Mouse (Mus musculus) hindbrain, embryonic 14.5 days (tissue): ENCODE results near the gene Grik1. TPM values are rescaled to one million over a fixed set of nuclear protein-coding genes. Genes with fewer than 3 reads are reported as not detected.

ENCODE experiments used
- ATAC-seq: fragments of 200-750 bp; cut with Nextera tagmentation; 2 replicates; pipeline ENCODE4 v1.8.0; 2017; ENCODE audit warnings: moderate number of reproducible peaks, mild to moderate bottlenecking, moderate TSS enrichment, moderate library complexity; ENCODE audit not compliant: low FRiP score
- DNase-seq: peaks from one replicate; pipeline ENCODE4 v3.0.0-alpha.2; 2015; ENCODE audit warnings: low spot score
- H3K27ac ChIP-seq: fragments of 300-500 bp; sonication (generic); 2 replicates; pipeline ENCODE4 v1.5.1; 2014; ENCODE audit warnings: mild to moderate bottlenecking, moderate library complexity
- H3K27me3 ChIP-seq: fragments of 300-500 bp; sonication (generic); 2 replicates; pipeline ENCODE4 v1.6.1; 2014; ENCODE audit warnings: mild to moderate bottlenecking, low read length, mixed read lengths; ENCODE audit not compliant: control insufficient read depth, insufficient read depth
- H3K36me3 ChIP-seq: fragments of 300-500 bp; sonication (generic); replicated peaks from 2 replicates; pipeline ENCODE4 v1.6.1; 2014; ENCODE audit not compliant: control insufficient read depth, insufficient read depth
- H3K4me1 ChIP-seq: fragments of 300-500 bp; sonication (generic); replicated peaks from 2 replicates; pipeline ENCODE4 v1.6.1; 2014; ENCODE audit warnings: antibody characterized with exemption, low read length, mixed read lengths; ENCODE audit not compliant: control insufficient read depth, insufficient read depth
- H3K4me2 ChIP-seq: fragments of 300-500 bp; sonication (generic); replicated peaks from 2 replicates; pipeline ENCODE4 v1.6.1; 2014; ENCODE audit warnings: mild to moderate bottlenecking, moderate library complexity
- H3K4me3 ChIP-seq: fragments of 300-500 bp; sonication (generic); replicated peaks from 2 replicates; pipeline ENCODE4 v1.5.1; 2014; ENCODE audit warnings: mild to moderate bottlenecking, low read length
- H3K9ac ChIP-seq: fragments of 300-500 bp; sonication (generic); 2 replicates; pipeline ENCODE4 v1.6.1; 2014
- H3K9me3 ChIP-seq: fragments of 300-500 bp; sonication (generic); 2 replicates; pipeline ENCODE4 v1.6.1; 2016; ENCODE audit warnings: low read length; ENCODE audit not compliant: control insufficient read depth
- WGBS: fragments of 180-500 bp; shearing (Covaris S2); extraction: QIAGEN DNeasy Blood & Tissue Kit; methylation state at CpG from one replicate; pipeline ENCODE4 v1.1.7; 2014; 5-methylcytosine and 5-hydroxymethylcytosine counted together
- polyA plus RNA-seq: library from polyadenylated mRNA; unstranded; fragments of >200 nt; fragmentation: Nextera tagmentation; extraction: Ambion mirVana; gene quantifications from 2 replicates; pipeline ENCODE4 v1.2.1, GENCODE M21; 2014

Gene Grik1
- polyA plus RNA-seq, 1 experiment from 2014 or later = 32.3 TPM

DNA sequence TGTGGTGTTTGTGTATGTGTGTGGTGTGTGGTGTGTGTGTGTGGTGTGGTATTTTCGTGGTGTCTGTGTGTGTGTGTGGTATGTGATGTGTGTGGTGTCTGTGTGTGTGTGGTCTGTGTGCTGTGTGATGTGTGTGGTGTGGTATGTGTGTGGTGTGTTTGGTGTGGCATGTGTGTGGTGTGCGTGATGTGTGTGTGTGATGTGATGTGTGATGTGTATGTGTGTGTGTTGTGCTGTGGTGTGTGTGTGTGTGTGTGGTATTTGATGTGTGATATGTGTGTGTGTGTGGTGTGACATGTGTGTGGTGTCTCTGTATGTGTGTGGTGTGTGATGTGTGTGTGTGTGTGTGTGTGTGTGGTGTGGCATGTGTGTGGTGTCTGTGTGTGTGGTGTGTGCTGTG, 388.9 kb downstream of the Grik1 start:
- ATAC-seq = 0 out of 2 replicates have a peak, but pooled peaks have one; percentile 8
- WGBS = 98% methylated on average over 2 of the region's 2 CpGs
- no peak overlapping the region for H3K27ac ChIP-seq

DNA sequence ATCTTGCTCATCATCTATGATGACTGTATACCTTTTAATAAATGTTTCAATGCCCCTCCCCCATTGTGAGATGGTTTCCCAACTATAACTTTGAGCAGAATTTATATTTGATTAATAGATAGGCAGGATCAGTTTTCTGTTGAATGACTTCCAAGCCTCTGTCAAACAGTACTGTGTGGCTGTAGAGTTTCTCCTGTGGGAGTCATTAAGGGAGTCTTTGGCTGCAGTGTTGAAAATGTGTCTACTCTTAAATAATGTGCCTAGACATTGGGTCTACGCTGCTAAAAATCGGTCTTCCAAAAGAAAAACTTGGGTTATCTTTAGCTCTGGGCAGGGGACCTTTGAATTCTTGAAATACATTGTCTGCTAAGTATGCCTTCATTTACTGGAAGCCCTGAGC, 414.1 kb downstream of the Grik1 start:
- Histone ChIP-seq H3K9me3 (no peaks in the 10 kb centered on the region), H3K4me3 (no peak overlapping the region), H3K27me3 (no peaks in the 10 kb centered on the region), H3K9ac (no peak overlapping the region), H3K36me3 (no peaks in the 10 kb centered on the region), H3K4me2 (no peak overlapping the region), H3K4me1 (no peaks in the 10 kb centered on the region), H3K27ac (no peak overlapping the region)
- 93% methylated on average over 2 of the region's 2 CpGs for WGBS
- ATAC-seq (no peak), DNase-seq (no peak)

More for the DNA sequence above, 388.9 kb downstream of the Grik1 start:
- no peaks in the 10 kb centered on the region for H3K9me3 ChIP-seq
- no peaks in the 10 kb centered on the region for H3K27me3 ChIP-seq
- no peaks in the 10 kb centered on the region for H3K4me1 ChIP-seq
- no peaks in the 10 kb centered on the region for H3K36me3 ChIP-seq
- H3K4me3 ChIP-seq = no peak overlapping the region
- H3K4me2 ChIP-seq = no peak overlapping the region
- DNase-seq = no peak
- no peak overlapping the region for H3K9ac ChIP-seq

DNA sequence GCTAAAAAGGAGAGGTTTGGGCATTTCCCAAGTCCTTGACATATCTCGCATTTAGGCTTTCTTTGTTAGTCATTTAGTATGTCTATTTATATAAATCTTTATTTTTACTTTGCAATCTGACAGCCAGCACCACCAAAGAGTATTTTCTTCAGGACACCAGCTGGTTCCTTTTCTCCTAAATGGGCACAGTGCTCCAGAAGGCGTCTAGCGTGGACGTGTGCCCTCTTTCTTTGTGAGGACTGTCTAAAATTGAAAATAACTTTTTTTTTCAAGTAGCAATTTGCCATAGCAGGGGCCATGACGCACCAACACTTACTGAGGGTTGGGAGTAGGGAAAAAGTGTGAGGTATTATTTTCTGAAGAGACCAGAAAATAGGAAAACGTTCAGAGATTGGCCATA, 425.5 kb downstream of the Grik1 start:
- Histone ChIP-seq H3K4me3 (no peak overlapping the region), H3K9me3 (no peaks in the 10 kb centered on the region), H3K9ac (no peak overlapping the region), H3K27me3 (no peaks in the 10 kb centered on the region), H3K4me2 (no peak overlapping the region), H3K4me1 (no peaks in the 10 kb centered on the region), H3K36me3 (no peaks in the 10 kb centered on the region), H3K27ac (no peak overlapping the region)
- DNase-seq (no peak), ATAC-seq (no peak)
- 92% methylated on average over 6 of the region's 6 CpGs for whole genome bisulfite sequencing

DNA sequence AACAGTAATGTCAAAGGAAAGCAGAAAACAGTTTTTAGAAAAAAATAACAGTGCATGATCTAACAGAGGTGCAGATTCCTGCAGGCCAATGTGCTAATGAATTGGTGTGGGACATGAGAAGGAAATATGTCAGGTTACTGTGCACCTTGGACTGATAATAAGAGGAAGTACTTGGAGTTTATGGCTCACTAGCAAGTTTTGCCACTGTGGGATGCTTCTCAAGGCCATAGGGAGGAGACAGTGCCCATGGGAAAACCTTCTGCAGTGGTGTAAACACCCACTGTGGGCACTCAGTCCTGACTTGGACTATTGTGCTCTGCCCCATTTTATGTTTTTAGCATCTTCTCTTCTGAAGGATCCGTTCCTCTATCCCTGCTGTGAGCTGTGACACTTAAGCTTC, 428.3 kb downstream of the Grik1 start:
- 19% methylated on average over 1 of the region's 1 CpGs for WGBS
- Histone ChIP-seq H3K27me3 (no peaks in the 10 kb centered on the region), H3K9me3 (no peaks in the 10 kb centered on the region), H3K9ac (no peak overlapping the region), H3K4me1 (no peaks in the 10 kb centered on the region), H3K27ac (no peak overlapping the region), H3K4me2 (no peak overlapping the region), H3K36me3 (no peaks in the 10 kb centered on the region), H3K4me3 (no peak overlapping the region)
- DNase-seq (no peak), ATAC-seq (no peak)

DNA sequence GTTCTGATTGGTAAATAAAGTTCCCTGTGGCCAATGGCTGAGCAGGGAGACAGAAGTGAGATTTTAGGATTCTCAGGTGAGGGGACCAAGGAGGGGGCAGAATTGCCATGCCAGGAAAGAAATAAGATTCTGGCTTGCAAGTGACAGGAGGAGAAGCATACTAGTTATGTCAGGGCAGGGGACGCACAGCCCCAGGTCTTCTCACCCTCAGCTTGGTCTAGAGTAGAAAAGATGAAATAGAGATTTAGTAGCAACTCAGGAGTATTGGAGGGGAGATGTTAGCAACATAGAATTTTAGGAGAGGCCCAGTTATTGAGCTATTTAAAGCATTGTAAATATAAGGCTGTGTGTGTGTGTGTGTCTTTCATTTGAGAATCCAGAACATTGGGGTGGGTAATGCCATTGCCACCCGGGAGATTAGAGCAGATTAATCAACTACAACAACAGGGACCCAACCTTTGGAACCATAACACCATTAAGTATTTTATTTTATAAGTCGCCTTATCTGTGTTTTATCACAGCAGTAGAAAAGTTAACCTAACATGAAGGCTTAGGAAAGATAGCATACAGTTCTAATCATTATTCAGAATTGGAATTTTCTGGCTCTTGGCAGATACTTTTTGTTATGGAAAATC, 436.5 kb downstream of the Grik1 start:
- no peaks in the 10 kb centered on the region for H3K4me1 ChIP-seq
- H3K27ac ChIP-seq = no peak overlapping the region
- H3K4me2 ChIP-seq = no peak overlapping the region
- H3K36me3 ChIP-seq = no peaks in the 10 kb centered on the region
- 89% methylated on average over 3 of the region's 3 CpGs for WGBS
- no peak overlapping the region for H3K4me3 ChIP-seq
- peaks cover 3% of the 10 kb centered on the region; the same call in 1 of the 2 replicates for H3K9me3 ChIP-seq
- H3K9ac ChIP-seq = no peak overlapping the region
- DNase-seq (no peak), ATAC-seq (no peak)
- H3K27me3 ChIP-seq = no peaks in the 10 kb centered on the region

DNA sequence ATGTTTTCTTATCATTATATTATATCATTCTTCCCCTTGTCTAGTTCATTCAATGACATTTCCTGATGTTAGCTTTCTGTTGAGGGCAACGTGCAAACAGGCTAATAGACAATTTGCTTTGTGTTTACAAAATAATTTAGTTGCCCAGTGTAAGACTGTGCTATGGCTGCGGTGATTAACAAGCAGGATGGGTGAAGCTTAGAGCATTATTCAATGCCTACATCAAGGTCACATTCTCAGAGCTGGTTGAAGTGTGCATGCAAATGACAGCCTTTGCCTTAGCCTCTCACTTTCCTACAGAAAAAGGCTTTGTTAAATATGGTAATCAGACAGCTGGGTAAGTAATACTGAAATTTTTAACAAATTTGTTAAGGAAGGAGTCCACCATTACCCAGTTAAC, 438.5 kb downstream of the Grik1 start:
- DNase-seq = no peak
- H3K9me3 ChIP-seq = peaks cover 8% of the 10 kb centered on the region; the same call in 1 of the 2 replicates
- H3K36me3 ChIP-seq = no peaks in the 10 kb centered on the region
- H3K4me2 ChIP-seq = no peak overlapping the region
- no peak for ATAC-seq
- no peaks in the 10 kb centered on the region for H3K27me3 ChIP-seq
- no peak overlapping the region for H3K9ac ChIP-seq
- no peak overlapping the region for H3K27ac ChIP-seq
- H3K4me3 ChIP-seq = no peak overlapping the region
- no peaks in the 10 kb centered on the region for H3K4me1 ChIP-seq
- 54% methylated on average over 2 of the region's 2 CpGs for WGBS

DNA sequence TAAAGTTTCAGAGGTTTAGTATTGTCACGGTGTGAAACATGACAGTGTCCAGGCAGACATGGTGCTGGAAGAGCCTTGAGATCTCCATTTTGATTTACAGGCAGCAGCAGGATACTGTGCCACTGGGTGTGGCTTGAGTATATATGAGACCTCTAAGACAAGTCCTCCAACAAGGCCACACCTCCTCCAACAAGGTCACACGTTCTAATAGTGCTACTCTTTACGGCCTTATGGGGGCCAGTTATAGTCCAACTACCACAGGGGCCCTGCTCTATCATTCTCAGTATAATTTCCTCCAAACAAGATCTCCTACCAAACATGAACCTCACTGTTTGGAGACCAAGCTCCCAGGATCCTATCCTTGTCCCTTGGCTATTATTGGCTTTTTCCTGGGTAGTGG, 441.3 kb downstream of the Grik1 start:
- Histone ChIP-seq H3K4me1 (no peaks in the 10 kb centered on the region), H3K27me3 (no peaks in the 10 kb centered on the region), H3K36me3 (no peaks in the 10 kb centered on the region), H3K27ac (no peak overlapping the region), H3K9me3 (peaks cover 8% of the 10 kb centered on the region; the same call in 1 of the 2 replicates), H3K9ac (no peak overlapping the region), H3K4me2 (no peak overlapping the region), H3K4me3 (no peak overlapping the region)
- ATAC-seq (peak; percentile 51; the same call in 1 of the 2 replicates), DNase-seq (no peak)
- 92% methylated on average over 3 of the region's 3 CpGs for WGBS

Other genes starting within 250 kb of the Grik1 start
- not detected in 2 replicates for gene Cldn17, start 216.7 kb upstream of the Grik1 start, polyA plus RNA-seq